Mouse (Mus musculus): ENCODE results near the gene Fcgr3.
A peak's percentile ranks its signal among the peaks of the same experiment; 100 is the strongest.

Fcgr3 gene

DNA sequence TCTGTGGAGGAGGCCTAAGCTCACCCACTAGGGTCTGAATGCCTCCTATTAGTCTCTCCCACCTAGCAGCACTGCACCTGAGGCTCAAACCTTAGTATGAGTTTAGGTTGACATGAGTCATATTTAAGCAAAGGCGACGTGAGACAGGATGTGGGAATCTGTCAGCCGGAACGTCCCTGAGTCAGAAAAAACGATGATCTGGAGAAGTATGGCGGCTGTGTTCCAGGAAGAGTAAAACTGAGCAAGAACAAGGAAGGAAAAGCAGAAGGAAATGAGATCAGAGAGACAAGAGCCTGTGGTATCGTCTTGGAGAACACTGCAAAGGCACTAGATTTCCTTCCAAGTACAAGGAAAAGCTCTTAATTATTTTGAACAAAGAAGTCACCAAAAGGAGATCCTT is 14.0 kb downstream of the Fcgr3 start:
- no peak for DNase-seq (ENCODE audit: low spot score in 2 of 2)

DNA sequence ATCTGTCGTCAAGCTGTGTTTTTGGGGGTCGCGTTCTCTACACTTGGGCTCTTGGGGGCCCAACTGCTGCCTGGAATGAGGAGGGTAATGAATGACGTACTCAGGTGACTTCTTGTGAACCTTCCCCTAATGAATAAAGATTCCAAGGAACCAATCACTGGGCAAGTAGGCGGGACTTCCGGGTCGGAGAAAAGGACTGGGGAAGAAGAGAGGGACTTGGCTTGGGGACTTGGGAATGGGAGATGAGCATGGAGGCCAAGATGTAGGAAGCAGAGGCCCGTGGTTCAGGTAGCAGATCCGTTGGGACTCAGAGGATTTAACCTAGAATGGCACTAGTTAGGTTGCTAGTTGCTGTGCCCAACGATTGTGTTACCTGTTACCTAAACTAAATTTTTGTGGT is 15.5 kb downstream of the Fcgr3 start:
- no peak for DNase-seq (ENCODE audit: low spot score in 2 of 2)

DNA sequence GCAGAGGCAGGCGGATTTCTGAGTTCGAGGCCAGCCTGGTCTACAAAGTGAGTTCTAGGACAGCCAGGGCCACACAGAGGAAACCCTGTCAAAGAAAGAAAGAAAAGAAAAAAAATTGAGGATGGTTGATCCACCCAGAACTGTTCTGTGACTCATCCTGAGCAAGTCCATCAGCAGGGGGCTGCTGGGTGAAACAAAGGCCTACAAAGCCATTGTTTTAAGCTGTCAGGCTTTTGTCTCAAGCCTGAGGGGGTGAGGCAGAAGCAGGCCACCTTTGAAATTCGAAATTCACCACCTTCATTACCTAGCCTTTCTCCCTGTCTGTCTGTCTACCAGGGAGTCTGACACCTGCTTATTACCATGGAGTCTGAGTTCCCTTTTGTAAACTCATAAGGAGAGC is 18.2 kb downstream of the Fcgr3 start:
- DNase-seq (ENCODE audit: low spot score in 2 of 2), result no peak

DNA sequence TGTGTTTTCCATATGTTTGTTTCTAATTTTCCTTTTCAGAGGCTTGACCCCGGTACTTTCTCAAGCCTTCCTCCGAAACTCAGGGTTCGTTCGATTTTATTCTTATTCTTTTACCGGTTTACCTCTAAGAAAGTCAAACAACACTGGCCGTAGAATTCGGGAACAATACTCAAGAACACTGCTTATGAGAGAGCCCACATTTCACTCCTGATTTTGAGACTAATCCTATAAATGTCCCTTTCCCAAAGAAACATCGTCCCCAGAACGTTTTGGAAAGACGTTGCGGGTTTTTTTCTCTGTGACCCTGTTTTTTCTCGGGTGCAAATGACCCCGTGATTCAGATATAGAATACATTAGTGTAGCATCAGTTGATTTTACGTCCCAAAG is 19.7 kb downstream of the Fcgr3 start:
- DNase-seq (ENCODE audit: low spot score in 2 of 2), result no peak

DNA sequence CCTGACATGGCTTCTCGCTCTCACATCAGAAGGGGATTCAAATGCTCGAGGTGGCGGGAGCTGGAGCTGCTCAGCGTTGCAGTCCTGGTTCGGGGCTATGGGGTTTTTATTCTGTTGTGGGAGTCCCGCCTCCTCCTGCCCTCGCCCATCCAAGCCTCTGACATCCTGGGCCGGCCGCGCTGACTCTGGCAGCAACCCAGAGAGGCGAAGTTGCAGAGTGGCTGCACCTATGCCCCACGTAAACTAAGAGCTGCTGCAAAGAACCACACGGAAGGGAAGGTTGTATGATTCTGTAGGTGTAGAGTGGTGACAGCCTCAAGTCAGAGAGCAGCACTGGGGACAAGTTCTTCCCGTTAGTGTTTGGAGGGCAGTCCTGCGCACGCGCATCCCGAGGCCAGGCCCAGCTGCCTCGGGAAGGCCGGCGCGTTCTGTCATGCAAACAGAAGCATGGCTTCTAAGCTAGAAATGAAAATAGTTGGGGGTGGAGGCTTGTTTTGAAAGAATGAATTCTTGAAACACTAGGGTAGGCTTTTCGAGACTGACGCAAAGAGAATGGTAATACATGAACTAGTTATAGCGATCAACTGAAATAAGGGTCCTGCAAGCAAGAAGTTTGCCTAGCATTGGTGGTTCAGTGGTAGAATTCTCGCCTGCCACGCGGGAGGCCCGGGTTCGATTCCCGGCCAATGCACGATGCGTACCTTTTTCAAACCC is 20.2 kb downstream of the Fcgr3 start:
- DNase-seq (ENCODE audit: low spot score in 2 of 2), result peak; percentile 57 to 82

DNA sequence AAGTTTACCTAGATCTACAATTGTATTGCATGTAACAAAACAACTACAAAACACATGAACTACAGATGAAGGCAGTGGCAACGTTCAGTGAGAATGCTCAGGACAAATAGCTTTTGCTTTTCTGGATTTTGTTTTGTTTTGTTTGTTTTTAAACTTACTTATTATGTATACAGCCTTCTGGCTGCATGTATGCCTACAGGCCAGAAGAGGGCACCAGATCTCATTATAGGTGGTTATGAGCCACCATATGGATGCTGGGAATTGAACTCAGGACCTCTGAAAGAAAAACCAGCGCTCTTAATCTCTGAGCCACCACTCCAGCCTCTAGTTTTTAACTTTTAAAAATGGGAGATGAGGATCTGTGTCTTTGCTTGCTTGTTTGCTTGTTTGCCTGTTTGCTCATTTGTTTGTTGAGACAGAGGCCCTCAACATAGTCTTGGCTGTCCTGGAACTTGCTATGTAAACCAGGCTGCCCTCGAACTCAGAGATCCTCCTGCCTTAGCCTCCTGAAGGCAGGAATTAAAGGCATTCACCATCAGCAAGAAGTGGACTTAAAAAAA is 21.1 kb downstream of the Fcgr3 start:
- DNase-seq (ENCODE audit: low spot score in 2 of 2), result no peak

DNA sequence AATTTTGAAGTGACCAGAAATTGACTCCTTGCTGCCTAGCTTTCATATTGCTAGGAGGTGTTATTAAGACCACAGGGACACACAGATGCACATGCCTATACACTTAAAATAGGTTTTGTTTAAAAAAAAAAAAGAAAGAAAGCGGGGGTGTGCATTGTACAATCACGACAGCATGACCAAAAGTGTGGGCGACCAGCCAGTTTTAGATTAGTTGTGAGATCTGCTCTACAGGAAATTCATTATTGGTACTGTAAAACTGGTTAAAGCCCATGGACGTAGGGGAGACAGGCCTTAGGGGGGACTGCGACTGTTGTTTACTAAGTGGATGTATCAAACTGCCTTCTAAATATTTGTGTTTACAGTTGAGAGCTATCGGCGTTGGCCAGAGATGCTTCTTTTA is 24.9 kb downstream of the Fcgr3 start:
- DNase-seq (ENCODE audit: low spot score in 2 of 2), result no peak

DNA sequence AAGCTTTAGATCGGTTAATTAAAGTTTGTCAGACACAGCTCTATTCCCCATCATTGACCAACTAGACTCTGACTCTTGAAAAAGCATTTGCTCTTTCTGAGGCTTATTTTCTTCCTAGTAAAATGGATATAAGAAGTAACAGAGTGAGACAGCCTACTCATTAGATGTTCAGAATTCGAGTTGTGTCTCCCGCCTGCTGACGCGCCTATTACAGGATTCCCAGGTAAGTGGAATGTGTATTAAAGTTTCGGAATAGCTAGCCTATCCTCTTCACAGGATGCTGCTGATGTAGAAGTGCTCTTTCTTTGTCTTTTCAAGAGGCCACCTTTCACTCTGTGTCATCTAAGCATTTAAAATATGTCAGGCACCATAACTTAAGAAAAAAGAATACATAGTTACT is 25.6 kb downstream of the Fcgr3 start:
- DNase-seq (ENCODE audit: low spot score in 2 of 2), result no peak

DNA sequence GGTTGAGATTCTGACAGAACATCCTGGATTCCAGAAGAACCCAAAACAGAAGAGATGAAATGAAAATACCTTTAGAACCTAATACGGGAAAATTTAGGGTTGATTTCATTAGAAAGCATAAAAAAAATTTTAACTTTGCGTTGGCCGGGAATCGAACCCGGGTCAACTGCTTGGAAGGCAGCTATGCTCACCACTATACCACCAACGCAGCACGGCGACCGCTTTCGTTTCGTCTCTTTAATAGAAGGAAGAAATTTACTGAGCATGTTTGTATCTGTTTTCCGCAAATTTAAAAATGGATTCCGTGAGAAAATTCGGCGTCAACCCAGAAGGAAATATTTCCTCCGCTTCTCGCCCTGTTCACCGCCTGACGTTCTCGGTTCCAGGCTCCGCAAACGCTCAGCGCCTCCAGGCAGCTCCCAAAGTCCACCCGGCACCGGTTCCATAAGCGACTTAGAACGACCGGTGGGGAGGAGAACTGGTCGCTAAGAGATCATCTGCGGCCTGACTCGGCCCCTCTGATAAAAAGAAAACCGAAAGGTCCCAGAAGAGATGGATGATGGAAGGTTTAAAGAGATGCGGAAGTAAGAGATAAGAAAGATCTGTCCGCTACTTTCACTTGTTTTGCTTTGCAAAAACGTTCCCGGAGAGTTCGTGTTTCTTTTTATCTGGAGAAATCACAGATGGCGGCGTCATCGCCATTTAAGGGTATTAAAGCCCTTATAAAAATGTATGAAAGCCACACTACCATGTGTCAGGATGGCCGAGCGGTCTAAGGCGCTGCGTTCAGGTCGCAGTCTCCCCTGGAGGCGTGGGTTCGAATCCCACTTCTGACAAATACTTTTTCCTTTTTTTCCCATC is 26.6 kb downstream of the Fcgr3 start:
- DNase-seq (ENCODE audit: low spot score in 2 of 2), result peak; percentile 48 to 80

DNA sequence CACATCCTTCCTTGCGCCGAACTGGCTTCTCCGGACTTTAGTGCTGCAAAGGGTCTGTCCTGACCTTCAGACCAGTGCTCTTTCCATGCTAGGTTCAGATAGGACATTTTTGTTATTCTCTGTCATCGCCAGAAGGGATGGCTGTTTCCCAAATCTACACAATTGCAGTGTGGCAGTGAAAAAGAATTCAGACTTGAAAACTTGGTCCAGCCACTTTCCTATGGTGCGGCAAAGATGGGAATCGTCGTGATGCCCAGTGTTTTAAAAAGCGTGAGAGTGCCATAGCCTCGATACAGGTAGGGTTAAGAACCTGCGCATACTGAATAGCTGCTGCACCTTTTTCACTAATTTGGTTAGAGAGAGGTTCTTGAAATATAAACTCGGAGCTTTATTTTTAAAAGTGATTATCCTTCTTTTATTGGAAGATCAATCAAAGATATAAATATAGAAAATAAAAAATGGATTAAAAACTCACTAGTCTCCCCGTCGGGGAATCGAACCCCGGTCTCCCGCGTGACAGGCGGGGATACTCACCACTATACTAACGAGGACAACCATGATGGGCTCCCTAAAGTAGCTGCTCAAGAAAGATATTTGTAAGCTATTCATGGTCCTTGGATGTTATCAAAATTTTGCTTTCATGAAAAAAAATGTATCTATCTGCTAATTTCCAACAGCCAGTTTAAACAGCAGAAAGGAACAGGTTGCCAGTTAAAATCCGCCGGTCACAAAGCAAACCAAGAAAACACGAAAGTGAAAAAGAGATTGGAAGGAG is 28.0 kb downstream of the Fcgr3 start:
- DNase-seq (ENCODE audit: low spot score in 2 of 2), result peak; percentile 35 to 70

DNA sequence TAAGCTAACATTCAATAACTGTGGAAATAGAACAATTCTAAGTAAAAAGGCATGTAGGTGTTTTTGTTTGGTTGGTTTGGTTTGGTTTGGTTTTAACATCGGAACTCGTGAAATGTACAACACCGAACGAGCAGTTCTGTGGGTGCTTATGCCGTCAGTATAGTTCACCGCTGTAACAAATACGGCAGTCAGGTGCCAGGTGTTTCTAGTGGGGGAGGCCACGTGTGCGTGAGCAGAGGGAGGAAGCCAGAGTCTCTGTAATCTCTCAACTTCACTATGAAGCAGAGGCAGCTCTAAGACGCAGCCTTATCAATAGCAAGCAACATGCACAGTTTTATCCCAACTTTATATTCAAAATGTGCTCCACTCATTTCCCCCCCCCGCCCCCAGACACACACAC is 29.1 kb downstream of the Fcgr3 start:
- DNase-seq (ENCODE audit: low spot score in 2 of 2), result no peak

DNA sequence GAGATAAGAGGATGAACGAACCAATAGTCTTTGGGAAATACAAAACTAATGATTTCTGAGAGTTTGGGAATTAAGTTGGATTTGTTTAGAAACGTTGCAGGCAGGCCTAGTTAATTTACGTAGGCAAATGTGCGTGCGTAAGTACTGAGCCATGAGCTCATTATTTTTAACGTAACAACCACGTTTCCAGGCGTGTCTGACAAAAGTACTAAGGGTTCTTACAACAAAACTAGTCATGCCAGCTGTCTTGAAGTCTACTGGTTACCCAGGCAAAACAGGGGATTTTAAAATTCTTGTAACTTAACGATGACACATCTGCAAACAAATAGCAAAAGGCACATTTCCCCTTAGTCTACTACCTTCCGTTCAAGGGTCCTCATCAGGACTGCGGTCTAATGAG is 30.5 kb downstream of the Fcgr3 start:
- DNase-seq (ENCODE audit: low spot score in 2 of 2), result no peak

DNA sequence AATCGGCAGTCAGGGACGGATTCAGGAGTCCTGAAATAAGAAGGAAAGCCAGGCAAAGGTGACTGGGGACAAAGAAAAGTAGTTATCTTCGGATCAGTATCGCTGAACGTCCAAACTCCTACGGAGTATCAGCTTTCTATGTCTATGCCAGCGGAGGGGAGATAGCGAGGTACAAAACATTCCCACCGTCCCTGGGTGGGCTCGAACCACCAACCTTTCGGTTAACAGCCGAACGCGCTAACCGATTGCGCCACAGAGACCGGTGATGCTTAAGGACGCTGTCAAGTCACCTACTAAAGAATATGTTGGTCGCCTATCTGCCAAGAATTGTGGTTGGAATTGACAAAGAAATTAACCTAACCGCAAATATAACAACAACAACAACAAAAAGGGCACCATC is 31.0 kb downstream of the Fcgr3 start:
- peak; percentile 55 to 87 for DNase-seq (ENCODE audit: low spot score in 2 of 2)

DNA sequence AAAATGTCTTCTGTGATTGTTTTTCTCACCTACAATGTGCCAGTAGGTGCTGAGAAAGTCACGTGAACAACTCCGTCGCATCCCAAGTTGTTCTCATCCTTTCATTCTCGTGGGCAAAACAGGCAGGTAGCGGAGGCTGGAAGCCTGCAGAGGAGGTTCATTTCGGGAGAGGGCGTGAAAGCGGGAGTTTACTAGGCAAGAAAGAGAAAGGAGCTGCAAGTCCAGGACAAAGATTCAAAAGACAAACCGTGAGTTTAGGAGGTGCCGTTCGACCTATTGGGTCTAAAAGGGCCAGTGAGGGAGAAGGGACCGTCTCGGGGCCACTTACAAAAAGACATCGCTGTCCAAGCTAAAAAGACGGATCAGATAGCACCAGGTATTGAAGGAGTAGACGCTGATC is 31.5 kb downstream of the Fcgr3 start:
- DNase-seq (ENCODE audit: low spot score in 2 of 2), result no peak

DNA sequence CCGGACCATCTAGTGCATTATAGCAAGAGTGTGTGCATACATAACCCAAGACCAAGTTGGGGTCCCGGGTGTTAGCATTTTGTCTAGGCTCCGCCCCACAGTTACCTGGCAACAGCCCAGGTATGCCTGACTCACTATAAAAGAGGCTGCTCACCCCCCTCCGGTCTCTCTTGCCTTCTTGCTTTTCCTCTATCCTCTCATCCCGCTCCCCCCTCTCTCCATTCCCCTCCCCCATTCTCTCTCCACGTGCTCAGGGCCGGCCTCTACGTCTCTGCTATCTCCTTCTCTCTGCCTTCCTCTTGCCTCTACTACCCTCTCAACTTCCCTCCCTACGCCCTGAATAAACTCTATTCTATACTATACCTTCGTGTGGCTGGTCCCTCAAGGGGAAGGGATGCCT is 32.0 kb downstream of the Fcgr3 start:
- no peak for DNase-seq (ENCODE audit: low spot score in 2 of 2)

DNA sequence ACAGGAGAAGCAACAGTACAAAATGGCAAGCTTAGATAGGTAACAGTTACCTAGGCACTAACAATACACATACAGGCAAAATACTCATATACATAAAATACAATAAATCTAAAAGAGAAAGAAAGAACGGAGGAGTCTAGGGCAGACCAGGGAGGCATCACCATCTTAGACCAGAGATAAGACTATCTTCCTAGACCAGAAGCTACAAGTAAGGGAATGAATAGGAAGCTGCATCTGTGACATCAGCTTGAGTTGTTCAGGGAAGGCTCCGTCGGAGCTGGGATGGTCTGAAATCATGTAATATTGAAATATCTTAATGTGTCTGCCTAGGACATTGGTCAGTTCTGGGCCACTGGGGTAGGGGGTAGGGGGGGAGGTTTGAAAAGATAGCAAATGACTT is 33.0 kb downstream of the Fcgr3 start:
- no peak for DNase-seq (ENCODE audit: low spot score in 2 of 2)

DNA sequence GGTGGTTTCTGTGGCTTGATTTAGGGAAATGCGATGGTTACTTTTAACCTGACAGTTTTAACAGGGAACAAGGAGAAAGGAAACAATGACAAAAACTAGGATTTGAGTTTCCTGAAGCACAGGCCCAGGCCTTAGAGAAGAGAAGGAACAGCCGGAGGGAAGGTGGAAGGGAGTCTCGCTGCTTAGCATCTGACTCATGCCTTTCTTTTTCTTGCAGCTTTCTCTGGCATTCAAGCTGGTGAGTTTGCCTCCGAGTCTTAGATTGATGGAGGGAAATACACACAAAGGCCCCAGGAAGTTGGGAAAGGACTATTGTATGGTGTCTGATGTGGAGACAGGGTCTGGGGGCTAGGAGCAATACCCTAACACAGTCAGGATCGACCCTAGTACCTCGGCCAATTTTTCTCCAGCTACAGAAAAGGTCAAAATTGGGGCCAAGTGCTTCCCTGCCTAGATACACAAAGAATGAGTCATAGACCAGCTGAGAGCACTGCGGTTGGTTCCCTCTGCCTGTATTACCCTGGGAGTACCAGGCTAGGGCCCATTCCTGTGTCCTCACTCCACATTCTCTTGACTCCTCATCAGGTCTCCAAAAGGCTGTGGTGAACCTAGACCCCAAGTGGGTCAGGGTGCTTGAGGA is 45.3 kb downstream of the Fcgr3 start:
- no peak for DNase-seq (ENCODE audit: low spot score in 2 of 2)

DNA sequence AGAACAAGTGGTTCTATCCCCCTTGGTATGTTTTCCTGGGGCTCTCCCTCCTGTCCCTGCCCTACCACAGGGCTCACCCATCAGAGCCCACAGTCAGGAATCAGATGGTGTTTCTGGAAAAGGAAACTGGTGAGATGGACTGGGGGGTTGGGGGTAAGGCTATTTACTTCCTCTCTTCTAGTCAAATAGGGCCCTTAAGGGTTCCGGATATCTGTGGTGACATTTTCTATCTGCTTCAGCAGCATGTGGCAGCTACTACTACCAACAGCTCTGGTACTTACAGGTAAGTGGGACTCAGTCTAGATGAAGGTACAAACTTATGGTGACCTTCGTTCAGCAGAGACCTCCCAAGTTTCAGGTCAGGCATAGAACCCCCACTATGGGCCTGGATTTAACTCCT is 46.0 kb downstream of the Fcgr3 start, which contains the start of gene Fcgr4:
TSS of gene Fcgr4 (plus strand) at position 184 of the 400 bp plus-strand sequence.
- DNase-seq (ENCODE audit: low spot score in 2 of 2), result no peak

DNA sequence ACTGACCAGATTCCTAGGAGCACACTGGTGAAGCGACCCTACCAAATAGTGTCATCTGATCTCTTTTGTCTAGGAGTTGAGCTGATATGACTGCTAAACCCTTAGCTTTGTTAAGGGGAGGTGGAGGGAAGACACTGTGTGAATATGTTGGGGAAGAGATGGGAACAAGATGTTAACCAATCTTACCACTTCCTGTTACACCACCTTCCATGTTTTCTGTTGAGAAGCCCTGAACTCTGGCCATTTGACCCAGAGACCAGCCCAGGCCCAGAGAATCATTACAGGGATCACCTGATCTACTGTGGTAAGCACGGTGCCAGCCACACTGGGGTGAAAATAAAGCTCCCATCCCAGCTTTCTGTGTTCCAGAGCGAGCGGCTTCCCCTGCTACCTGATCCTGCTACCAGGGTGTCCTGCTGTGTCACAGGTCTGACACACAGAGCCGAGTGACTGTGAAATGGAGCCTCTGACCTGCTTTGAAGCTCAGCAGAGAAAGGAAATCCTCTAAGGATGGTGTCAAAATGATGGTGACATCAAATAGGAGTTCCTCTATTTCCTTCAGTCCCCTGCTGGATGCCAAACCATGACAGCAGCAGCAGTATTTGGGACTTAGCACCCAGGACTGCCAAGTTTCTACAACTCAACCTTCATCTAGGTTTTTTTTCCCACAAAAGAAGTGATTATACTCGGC is 47.1 kb downstream of the Fcgr3 start:
- no peak for DNase-seq (ENCODE audit: low spot score in 2 of 2)

DNA sequence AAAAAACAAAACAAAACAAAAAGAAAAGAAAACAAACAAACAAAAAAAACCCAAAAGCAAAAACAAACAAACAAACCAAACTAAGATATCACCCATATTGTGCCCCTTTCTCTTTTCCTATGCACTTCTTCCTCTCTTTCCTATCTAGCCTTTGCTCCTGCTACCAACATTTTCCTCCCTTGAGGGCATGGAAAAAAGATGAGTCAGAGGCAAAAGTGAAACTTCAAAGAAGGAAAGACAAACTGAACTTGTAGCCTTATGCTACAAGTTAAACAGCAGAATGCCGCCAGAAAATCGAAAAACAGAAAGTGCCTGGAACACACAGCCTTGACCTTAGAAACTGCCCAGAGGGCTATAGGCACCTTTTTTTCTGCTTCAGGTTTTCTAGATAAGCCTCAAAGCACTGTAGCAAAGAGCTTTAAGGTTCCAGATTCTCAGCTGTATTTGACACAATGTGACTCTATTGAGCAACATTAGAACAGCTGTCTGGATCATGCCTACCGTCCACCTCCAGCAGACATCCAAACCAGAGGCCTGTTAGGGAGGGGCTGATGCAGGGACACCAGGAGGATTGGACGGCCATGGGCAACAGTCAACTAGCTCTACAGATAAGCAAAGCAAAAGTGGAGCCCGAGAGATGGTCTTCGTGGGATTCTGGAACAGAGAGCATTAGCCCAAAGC is 47.9 kb downstream of the Fcgr3 start:
- no peak for DNase-seq (ENCODE audit: low spot score in 2 of 2)
